Mouse (Mus musculus) adipocyte (in vitro differentiated cells): ENCODE data around the gene Tex13c2.
A peak's percentile ranks its signal among the peaks of the same experiment; 100 is the strongest.

Experiments used
- DNase-seq: peaks from one replicate; pipeline ENCODE4 v3.0.0-alpha.2; 2016; ENCODE audit warnings: low spot score

The Tex13c2 gene

GRCm38 (mm10) chrX:42489446-42489845, at the start of gene Tex13c2:
Tex13c2 (plus strand) TSS chrX:42489691.
- no peak for DNase-seq

- no peak for DNase-seq
These were observed 39.2 kb upstream of the Tex13c2 start for GRCm38 (mm10) chrX:42450305-42450704.

- DNase-seq = no peak
These were observed 36.5 kb upstream of the Tex13c2 start for GRCm38 (mm10) chrX:42453001-42453400.

- DNase-seq = no peak
These were observed 35.0 kb upstream of the Tex13c2 start for GRCm38 (mm10) chrX:42454533-42454932.

- DNase-seq = no peak
These were observed 845 bp downstream of the Tex13c2 start for GRCm38 (mm10) chrX:42490336-42490735.

- no peak for DNase-seq
These were observed 11.0 kb downstream of the Tex13c2 start for GRCm38 (mm10) chrX:42500538-42500937.

- DNase-seq = no peak
These were observed 13.0 kb downstream of the Tex13c2 start, which contains the start of gene Sh2d1a for GRCm38 (mm10) chrX:42502291-42503043. Sh2d1a (plus strand) TSS chrX:42502453.

GRCm38 (mm10) chrX:42511105-42511504, 21.6 kb downstream of the Tex13c2 start:
- DNase-seq = no peak

DNA sequence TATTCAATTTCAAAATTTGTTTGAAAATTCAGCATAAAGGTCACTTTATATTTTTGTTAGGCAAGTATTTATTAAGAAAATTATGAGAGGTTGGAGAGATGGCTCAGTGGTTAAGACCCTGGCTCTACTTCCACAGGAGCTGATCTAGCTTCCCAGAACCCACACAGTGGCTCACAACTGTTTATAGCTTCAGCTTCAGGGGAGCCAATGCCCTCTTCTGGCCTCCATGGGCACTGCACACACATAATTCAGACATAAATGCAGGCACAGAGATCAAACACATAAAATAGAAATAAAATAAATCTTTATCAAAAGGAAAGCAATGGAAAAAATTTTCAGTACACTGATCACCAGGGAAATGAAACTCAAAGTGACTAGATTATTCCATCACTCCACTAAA, 23.1 kb downstream of the Tex13c2 start:
- no peak for DNase-seq

DNA sequence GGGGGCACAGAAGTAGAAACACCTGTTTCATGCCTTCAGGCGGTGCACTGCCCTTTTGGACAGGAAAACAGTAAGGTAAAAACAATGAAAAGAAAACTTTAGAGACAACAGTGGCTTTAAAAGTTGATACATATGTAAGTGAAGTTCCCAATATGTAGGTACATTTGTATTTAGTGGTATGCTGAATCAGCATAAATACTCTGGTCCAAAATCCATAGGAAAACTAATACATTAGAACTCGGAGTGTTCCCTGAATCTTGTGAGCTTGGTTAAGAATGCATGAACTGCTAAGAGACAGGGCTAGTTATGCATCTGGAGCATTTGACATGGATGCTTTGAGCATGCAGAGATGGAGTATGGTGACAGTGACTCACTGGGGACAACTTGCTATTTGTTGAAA, 33.4 kb downstream of the Tex13c2 start:
- DNase-seq = no peak

DNA sequence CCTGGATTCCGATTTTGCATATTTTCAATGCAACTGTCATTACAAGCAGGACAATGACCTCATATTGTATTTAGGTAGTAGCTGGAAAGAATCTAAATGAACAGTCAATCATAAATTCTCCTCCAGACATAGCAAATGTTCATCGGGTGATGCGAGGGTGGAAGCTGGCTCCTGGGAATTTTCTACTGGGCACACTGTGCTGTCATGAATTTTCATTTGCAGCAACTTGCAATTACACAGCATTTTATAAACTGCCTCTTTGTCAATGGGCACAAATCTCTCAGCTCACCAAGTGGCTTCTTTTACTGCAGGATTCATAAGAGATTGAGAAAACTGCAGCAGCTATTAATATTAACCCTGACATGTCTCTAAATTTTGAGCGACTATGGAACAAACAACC, 41.2 kb downstream of the Tex13c2 start:
- DNase-seq = no peak

DNA sequence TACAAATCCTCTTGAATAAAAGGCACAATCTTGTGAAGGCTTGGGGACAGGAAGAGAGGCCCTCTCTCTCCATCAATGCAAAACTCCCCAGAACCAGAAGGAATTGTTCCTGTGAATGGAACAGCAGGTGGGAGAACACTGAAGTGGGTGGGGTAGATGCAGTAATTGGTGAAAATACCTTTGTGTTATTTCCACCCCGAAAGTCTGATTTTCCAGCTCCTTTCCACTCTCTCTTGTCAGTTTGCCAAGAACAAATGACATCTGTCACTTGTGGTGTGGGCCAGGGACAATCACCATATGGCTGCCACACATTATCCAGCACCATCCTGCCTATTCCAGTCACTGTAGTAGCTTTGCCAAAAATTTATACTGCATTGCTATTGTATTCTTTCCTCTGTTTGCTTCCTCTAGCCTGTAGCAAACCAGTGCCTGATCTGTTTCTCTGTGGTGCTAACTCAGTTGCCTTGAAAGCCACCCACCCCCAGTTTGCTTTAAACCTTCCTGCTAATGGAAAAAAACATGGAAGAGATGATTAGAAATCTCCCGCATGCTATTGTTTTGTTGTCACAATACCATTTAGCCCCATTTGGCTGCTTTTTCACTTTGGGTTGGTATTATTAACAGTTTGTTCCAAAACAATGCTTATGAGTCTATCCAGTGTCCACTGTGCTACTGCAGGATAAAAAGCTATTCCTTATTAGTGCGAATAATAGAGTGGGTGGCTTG, 50.7 kb downstream of the Tex13c2 start:
- no peak for DNase-seq

- peak; percentile 81 for DNase-seq
These were observed 51.2 kb downstream of the Tex13c2 start for GRCm38 (mm10) chrX:42540756-42541053.
